Mouse (Mus musculus): ENCODE measurements around the gene Hoxb7. TPM values are rescaled to one million over a fixed set of nuclear protein-coding genes. Genes with fewer than 3 reads are reported as not detected.

Hoxb7 gene
- polyA plus RNA-seq, 1 experiment: 13.1 TPM

GRCm38 (mm10) chr11:96313806-96314428, 27.5 kb downstream of the Hoxb7 start:
- Histone ChIP-seq H3K4me1 (ENCODE audit: control insufficient read depth, insufficient read depth, low read length) (no peaks in the 10 kb centered on the region), H3K27ac (ENCODE audit: insufficient read depth, low read length) (peak overlapping the region; percentile 69), H3K4me3 (ENCODE audit: insufficient read depth, low read length) (peak overlapping the region; percentile 30; the same call in 1 of the 2 replicates)
- TF ChIP-seq POLR2A (IDR thresholded peaks at IDR 0.05; ENCODE audit: low read depth, low read length): no peak
- TF ChIP-seq CTCF (IDR thresholded peaks at IDR 0.05; ENCODE audit: borderline replicate concordance, insufficient read depth, low read length): no peak

GRCm38 (mm10) chr11:96314671-96315343, 28.4 kb downstream of the Hoxb7 start:
- Histone ChIP-seq H3K4me1 (ENCODE audit: control insufficient read depth, insufficient read depth, low read length) (no peaks in the 10 kb centered on the region), H3K4me3 (ENCODE audit: insufficient read depth, low read length) (peak overlapping the region; percentile 30), H3K27ac (ENCODE audit: insufficient read depth, low read length) (peak overlapping the region; percentile 69)
- TF ChIP-seq CTCF (IDR thresholded peaks at IDR 0.05; ENCODE audit: borderline replicate concordance, insufficient read depth, low read length): no peak
- no peak for TF ChIP-seq POLR2A (IDR thresholded peaks at IDR 0.05; ENCODE audit: low read depth, low read length)

GRCm38 (mm10) chr11:96315344-96315681, 28.9 kb downstream of the Hoxb7 start:
- Histone ChIP-seq H3K4me1 (ENCODE audit: control insufficient read depth, insufficient read depth, low read length) (no peaks in the 10 kb centered on the region), H3K27ac (ENCODE audit: insufficient read depth, low read length) (peak overlapping the region; percentile 69; the same call in 1 of the 2 replicates), H3K4me3 (ENCODE audit: insufficient read depth, low read length) (peak overlapping the region; percentile 30)
- no peak for TF ChIP-seq POLR2A (IDR thresholded peaks at IDR 0.05; ENCODE audit: low read depth, low read length)
- no peak for TF ChIP-seq CTCF (IDR thresholded peaks at IDR 0.05; ENCODE audit: borderline replicate concordance, insufficient read depth, low read length)

DNA sequence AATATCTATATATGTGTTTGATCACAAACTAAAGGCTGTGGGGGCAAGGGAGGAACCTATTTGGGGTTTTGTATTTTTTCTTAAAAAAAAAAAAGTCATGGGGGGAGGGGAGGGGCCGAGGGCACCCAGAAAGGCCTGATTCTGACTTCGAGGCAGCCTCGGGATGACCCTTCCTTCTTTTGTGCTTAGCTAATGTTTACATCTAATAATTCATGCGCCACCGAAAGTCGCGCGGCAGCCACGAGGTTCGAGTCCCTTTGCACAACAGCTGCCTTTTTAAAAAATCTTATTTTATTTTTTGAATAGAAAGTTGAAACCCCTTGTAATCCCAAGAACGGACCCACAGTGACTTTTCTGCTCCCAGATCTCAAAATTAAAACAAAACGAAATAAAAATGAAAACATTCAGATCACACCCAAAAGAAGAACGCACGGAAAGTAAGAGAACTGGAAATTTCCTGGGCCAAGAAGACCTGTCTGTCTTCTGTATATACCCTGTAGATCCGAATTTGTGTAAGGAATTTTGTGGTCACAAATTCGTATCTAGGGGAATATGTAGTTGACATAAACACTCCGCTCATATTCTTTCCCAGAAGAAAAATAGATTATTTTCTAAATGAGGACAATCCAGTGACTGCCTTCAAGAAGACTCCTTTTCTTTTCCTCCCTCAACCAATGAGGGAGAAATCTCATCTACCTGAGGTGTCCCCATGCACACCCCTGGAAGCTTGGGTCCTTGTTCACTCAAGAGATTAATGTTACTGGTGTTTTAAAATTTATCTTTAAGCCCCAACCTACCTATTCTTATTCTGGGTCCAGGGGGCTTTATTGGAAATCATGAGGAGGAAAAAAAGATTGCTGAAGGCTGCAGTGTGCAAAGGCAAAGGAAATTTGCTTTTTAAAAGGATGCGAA, 30.5 kb downstream of the Hoxb7 start:
- Histone ChIP-seq H3K4me3 (ENCODE audit: insufficient read depth, low read length) (no peak overlapping the region), H3K27ac (ENCODE audit: insufficient read depth, low read length) (peak overlapping the region; percentile 77; the same call in 1 of the 2 replicates), H3K4me1 (ENCODE audit: control insufficient read depth, insufficient read depth, low read length) (no peaks in the 10 kb centered on the region)
- no peak for TF ChIP-seq CTCF (IDR thresholded peaks at IDR 0.05; ENCODE audit: borderline replicate concordance, insufficient read depth, low read length)
- no peak for TF ChIP-seq POLR2A (IDR thresholded peaks at IDR 0.05; ENCODE audit: low read depth, low read length)

DNA sequence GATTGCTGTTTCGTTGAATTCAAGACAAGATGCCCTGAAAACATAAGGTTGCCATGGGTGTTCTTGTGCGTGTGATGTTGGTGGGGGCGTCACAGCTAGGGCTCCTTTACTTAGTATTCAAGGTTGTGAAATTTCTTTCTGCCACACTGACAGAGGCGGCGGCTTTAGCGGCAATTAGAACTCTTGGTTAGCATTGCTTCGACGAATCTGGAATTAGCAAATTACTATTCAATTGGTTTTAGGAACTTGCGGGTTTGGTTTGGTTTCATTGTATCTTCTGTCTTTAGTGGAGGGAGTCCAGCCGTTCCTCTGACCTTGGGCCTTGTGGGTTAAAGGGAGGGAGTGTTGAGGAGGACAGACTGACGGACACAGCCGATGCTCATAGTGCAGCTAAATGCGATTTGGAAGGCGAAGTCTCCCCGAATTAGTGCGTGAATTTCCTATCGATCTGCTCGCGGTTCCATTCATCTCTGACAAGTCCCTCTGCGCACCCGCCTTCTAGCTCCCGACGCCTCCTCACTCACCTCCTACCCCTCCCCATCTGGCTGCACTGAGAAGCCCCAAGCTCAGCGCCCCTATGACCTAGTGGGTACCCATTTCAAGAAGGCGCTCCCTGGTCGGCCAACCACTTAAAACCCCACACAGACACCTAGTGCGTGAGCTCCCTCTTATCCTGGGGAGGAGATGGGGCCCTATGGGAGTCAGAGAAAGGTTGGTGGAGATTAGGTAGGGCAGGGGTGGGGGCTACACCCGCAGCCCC, 31.4 kb downstream of the Hoxb7 start, which contains the start of gene Hoxb4:
Hoxb4 (plus strand) TSS at position 660 of the 760 bp plus-strand sequence.
- TF ChIP-seq POLR2A (IDR thresholded peaks at IDR 0.05; ENCODE audit: low read depth, low read length): no peak
- no peak for TF ChIP-seq CTCF (IDR thresholded peaks at IDR 0.05; ENCODE audit: borderline replicate concordance, insufficient read depth, low read length)
- Histone ChIP-seq H3K4me1 (ENCODE audit: control insufficient read depth, insufficient read depth, low read length) (no peaks in the 10 kb centered on the region), H3K27ac (ENCODE audit: insufficient read depth, low read length) (peak within 1 kb of the TSS; percentile 93), H3K4me3 (ENCODE audit: insufficient read depth, low read length) (peak within 1 kb of the TSS; percentile 52)

- Histone ChIP-seq H3K4me1 (ENCODE audit: control insufficient read depth, insufficient read depth, low read length) (no peaks in the 10 kb centered on the region), H3K4me3 (ENCODE audit: insufficient read depth, low read length) (peak overlapping the region; percentile 52), H3K27ac (ENCODE audit: insufficient read depth, low read length) (peak overlapping the region; percentile 93)
- TF ChIP-seq POLR2A (IDR thresholded peaks at IDR 0.05; ENCODE audit: low read depth, low read length) (peak; percentile 33; the same call in 1 of the 2 replicates), CTCF (IDR thresholded peaks at IDR 0.05; ENCODE audit: borderline replicate concordance, insufficient read depth, low read length) (no peak)
Observed at GRCm38 (mm10) chr11:96318368-96319070, 32.1 kb downstream of the Hoxb7 start.

DNA sequence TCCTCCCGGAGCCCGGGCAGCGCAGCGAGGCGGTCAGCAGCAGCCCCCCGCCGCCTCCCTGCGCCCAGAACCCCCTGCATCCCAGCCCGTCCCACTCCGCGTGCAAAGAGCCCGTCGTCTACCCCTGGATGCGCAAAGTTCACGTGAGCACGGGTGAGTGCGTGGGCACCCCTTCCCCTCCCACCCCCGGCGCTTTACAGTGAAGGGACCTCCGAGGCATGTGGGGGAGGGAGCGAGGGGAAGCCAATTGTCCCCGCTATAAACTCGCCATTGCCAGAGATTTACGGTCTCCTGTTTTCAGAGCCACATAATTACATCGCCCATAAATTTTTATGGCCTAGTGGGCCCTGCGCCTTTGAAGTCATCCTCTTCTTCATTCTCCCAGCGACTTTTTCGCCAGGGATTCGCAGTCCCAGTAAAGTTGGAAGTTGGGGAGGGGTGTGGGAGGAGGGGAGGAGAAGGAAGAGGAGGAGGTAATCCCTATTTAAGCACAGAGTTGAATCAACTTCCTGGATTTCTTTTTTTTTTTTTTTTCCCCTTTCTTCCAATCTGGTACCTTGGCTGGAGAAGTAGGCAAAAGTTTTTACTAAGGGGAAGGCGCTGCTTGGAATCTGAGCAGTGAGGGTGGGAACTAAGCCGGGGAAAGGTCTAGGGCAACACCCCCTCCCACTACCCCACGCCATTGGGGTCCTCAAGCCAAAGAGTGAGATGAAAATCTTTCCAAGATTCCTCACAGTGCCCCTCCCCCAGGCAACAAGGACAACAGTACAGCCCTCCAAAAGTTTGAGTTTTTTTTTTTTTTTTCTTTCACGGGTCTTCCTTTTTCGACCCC, 32.9 kb downstream of the Hoxb7 start:
- H3K4me1 ChIP-seq (ENCODE audit: control insufficient read depth, insufficient read depth, low read length): no peaks in the 10 kb centered on the region
- TF ChIP-seq CTCF (IDR thresholded peaks at IDR 0.05; ENCODE audit: borderline replicate concordance, insufficient read depth, low read length) (no peak), POLR2A (IDR thresholded peaks at IDR 0.05; ENCODE audit: low read depth, low read length) (peak; percentile 46)
- H3K27ac ChIP-seq (ENCODE audit: insufficient read depth, low read length): peak overlapping the region; percentile 93
- H3K4me3 ChIP-seq (ENCODE audit: insufficient read depth, low read length): peak overlapping the region; percentile 46

DNA sequence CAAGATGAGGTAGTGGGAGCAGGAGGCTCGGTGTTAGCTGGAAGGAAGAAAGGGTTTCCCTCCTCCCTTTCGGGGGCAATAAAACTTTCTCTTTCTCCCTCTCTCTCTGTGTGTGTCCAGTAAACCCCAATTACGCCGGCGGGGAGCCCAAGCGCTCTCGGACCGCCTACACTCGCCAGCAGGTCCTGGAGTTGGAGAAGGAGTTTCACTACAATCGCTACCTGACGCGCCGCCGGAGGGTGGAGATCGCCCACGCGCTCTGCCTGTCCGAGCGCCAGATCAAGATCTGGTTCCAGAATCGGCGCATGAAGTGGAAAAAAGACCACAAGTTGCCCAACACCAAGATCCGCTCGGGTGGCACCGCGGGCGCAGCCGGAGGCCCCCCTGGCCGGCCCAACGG, 33.5 kb downstream of the Hoxb7 start:
- H3K4me1 ChIP-seq (ENCODE audit: control insufficient read depth, insufficient read depth, low read length): no peaks in the 10 kb centered on the region
- TF ChIP-seq POLR2A (IDR thresholded peaks at IDR 0.05; ENCODE audit: low read depth, low read length) (no peak), CTCF (IDR thresholded peaks at IDR 0.05; ENCODE audit: borderline replicate concordance, insufficient read depth, low read length) (no peak)
- H3K27ac ChIP-seq (ENCODE audit: insufficient read depth, low read length): peak overlapping the region; percentile 93
- peak overlapping the region; percentile 46 for H3K4me3 ChIP-seq (ENCODE audit: insufficient read depth, low read length)
